Mouse (Mus musculus) left cerebral cortex, postnatal 14 days (tissue): ENCODE data around the gene Dock1. TPM values are rescaled to one million over a fixed set of nuclear protein-coding genes. Genes with fewer than 3 reads are reported as not detected.

Experiments
- DNase-seq, 2 experiments: peaks; one replicate each; pipeline ENCODE4 v3.0.0; 2021 to 2022; ENCODE audit warnings: low spot score in 2 of 2, mixed read lengths in 1 of 2
- intact Hi-C: fragments of 180-260 bp; cut with DNase I; formaldehyde crosslinking; loops from one replicate; pipeline ENCODE4 v1.15.1; 2025
- total RNA-seq, 2 experiments: library from RNA; stranded (reverse); gene quantifications; 2 replicates each; pipeline ENCODE4 v1.2.3; 2021

The Dock1 gene
- total RNA-seq, 2 experiments from 2014 or later: 19.3 to 21.5 TPM

- intact Hi-C loops: no loop called here
- DNase-seq: no peak
Observed at GRCm38 (mm10) chr7:134690806-134691205, 20.4 kb downstream of the Dock1 start.

- intact Hi-C loops: no loop called here
- no peak for DNase-seq
Observed at GRCm38 (mm10) chr7:134693325-134693724, 22.9 kb downstream of the Dock1 start.

GRCm38 (mm10) chr7:134695431-134695830 is 25.0 kb downstream of the Dock1 start:
- DNase-seq: no peak
- intact Hi-C loops: no loop called here

- intact Hi-C loops: no loop called here
- DNase-seq: no peak
Observed at GRCm38 (mm10) chr7:134696126-134696979, 25.9 kb downstream of the Dock1 start.

- intact Hi-C loops: no loop called here
- no peak for DNase-seq
Observed at GRCm38 (mm10) chr7:134697479-134697878, 27.0 kb downstream of the Dock1 start.

GRCm38 (mm10) chr7:134698246-134698645 is 27.8 kb downstream of the Dock1 start:
- DNase-seq: no peak

GRCm38 (mm10) chr7:134700001-134700400 is 29.5 kb downstream of the Dock1 start:
- intact Hi-C loops: no loop called here
- DNase-seq: no peak

More at GRCm38 (mm10) chr7:134698246-134698645, 27.8 kb downstream of the Dock1 start:
- intact Hi-C loops: no loop called here

- intact Hi-C loops: no loop called here
- no peak for DNase-seq
Observed at GRCm38 (mm10) chr7:134702481-134702880, 32.0 kb downstream of the Dock1 start.

- intact Hi-C loops: no loop called here
- peak in 1 of 2 experiments; percentile 14 for DNase-seq
Observed at GRCm38 (mm10) chr7:134703704-134704103, 33.2 kb downstream of the Dock1 start.

- DNase-seq: peak; percentile 60 to 74
- intact Hi-C loops: no loop called here
Observed at GRCm38 (mm10) chr7:134709226-134709853, 38.9 kb downstream of the Dock1 start.

GRCm38 (mm10) chr7:134711576-134711975 is 41.1 kb downstream of the Dock1 start:
- intact Hi-C loops: no loop called here
- no peak for DNase-seq

- intact Hi-C loops: no loop called here
- no peak for DNase-seq
Observed at GRCm38 (mm10) chr7:134719406-134719805, 49.0 kb downstream of the Dock1 start.

- DNase-seq: no peak
- intact Hi-C loops: no loop called here
Observed at GRCm38 (mm10) chr7:134722361-134722760, 51.9 kb downstream of the Dock1 start.

GRCm38 (mm10) chr7:134722955-134723354 is 52.5 kb downstream of the Dock1 start:
- DNase-seq: peak in 1 of 2 experiments; percentile 12
- intact Hi-C loops: no loop called here

GRCm38 (mm10) chr7:134723509-134723908 is 53.1 kb downstream of the Dock1 start:
- DNase-seq: no peak
- intact Hi-C loops: no loop called here

- intact Hi-C loops: no loop called here
- DNase-seq: no peak
Observed at GRCm38 (mm10) chr7:134724841-134725240, 54.4 kb downstream of the Dock1 start.

GRCm38 (mm10) chr7:134725551-134726529 is 55.4 kb downstream of the Dock1 start:
- intact Hi-C loops: no loop called here
- peak; percentile 53 to 56 for DNase-seq

- DNase-seq: no peak
- intact Hi-C loops: no loop called here
Observed at GRCm38 (mm10) chr7:134726530-134727258, 56.2 kb downstream of the Dock1 start.

GRCm38 (mm10) chr7:134729348-134729747 is 58.9 kb downstream of the Dock1 start:
- intact Hi-C loops: no loop called here
- DNase-seq: no peak
